Mouse (Mus musculus): ENCODE measurements around the gene Apom. TPM values are rescaled to one million over a fixed set of nuclear protein-coding genes. Genes with fewer than 3 reads are reported as not detected.

Apom gene
- polyA plus RNA-seq, 1 experiment from 2014 or later, result 34.0 TPM

GRCm38 (mm10) chr17:35097164-35097655 lies 34.6 kb downstream of the Apom start:
- Histone ChIP-seq H3K4me1 (ENCODE audit: control insufficient read depth, insufficient read depth, low read length) (no peaks in the 10 kb centered on the region), H3K27ac (ENCODE audit: low read length) (no peak overlapping the region), H3K4me2 (ENCODE audit: low read depth, low read length) (no peak overlapping the region), H3K9me3 (replicated peaks; ENCODE audit: control insufficient read depth, low read length) (no peaks in the 10 kb centered on the region), H3K9ac (ENCODE audit: low read length) (no peak overlapping the region), H3K36me3 (ENCODE audit: control insufficient read depth, insufficient read depth, low read length) (peaks cover 21% of the 10 kb centered on the region; the same call in 1 of the 2 replicates), H3K27me3 (ENCODE audit: control insufficient read depth, insufficient read depth, low read length) (no peaks in the 10 kb centered on the region), H3K4me3 (replicated peaks; ENCODE audit: low read length) (no peak overlapping the region)
- ATAC-seq (ENCODE audit: insufficient read depth, low FRiP score), result no peak
- 88% methylated on average over 12 of the region's 12 CpGs for WGBS

GRCm38 (mm10) chr17:35096597-35096996 lies 35.3 kb downstream of the Apom start:
- WGBS, result 87% methylated on average over 12 of the region's 12 CpGs
- Histone ChIP-seq H3K27ac (ENCODE audit: low read length) (no peak overlapping the region), H3K9me3 (replicated peaks; ENCODE audit: control insufficient read depth, low read length) (no peaks in the 10 kb centered on the region), H3K27me3 (ENCODE audit: control insufficient read depth, insufficient read depth, low read length) (no peaks in the 10 kb centered on the region), H3K4me1 (ENCODE audit: control insufficient read depth, insufficient read depth, low read length) (no peaks in the 10 kb centered on the region), H3K4me2 (ENCODE audit: low read depth, low read length) (no peak overlapping the region), H3K4me3 (replicated peaks; ENCODE audit: low read length) (no peak overlapping the region), H3K9ac (ENCODE audit: low read length) (no peak overlapping the region), H3K36me3 (ENCODE audit: control insufficient read depth, insufficient read depth, low read length) (peaks cover 20% of the 10 kb centered on the region; the same call in 1 of the 2 replicates)
- no peak for ATAC-seq (ENCODE audit: insufficient read depth, low FRiP score)

- Histone ChIP-seq H3K9ac (ENCODE audit: low read length) (no peak overlapping the region), H3K36me3 (ENCODE audit: control insufficient read depth, insufficient read depth, low read length) (peaks cover 23% of the 10 kb centered on the region; the same call in 1 of the 2 replicates), H3K27ac (ENCODE audit: low read length) (no peak overlapping the region), H3K4me2 (ENCODE audit: low read depth, low read length) (no peak overlapping the region), H3K4me3 (replicated peaks; ENCODE audit: low read length) (no peak overlapping the region), H3K9me3 (replicated peaks; ENCODE audit: control insufficient read depth, low read length) (no peaks in the 10 kb centered on the region), H3K4me1 (ENCODE audit: control insufficient read depth, insufficient read depth, low read length) (peaks cover 4% of the 10 kb centered on the region), H3K27me3 (ENCODE audit: control insufficient read depth, insufficient read depth, low read length) (no peaks in the 10 kb centered on the region)
- no peak for ATAC-seq (ENCODE audit: insufficient read depth, low FRiP score)
- 87% methylated on average over 15 of the region's 15 CpGs for WGBS
These were observed 37.1 kb downstream of the Apom start for GRCm38 (mm10) chr17:35094475-35095365.

GRCm38 (mm10) chr17:35092403-35093198 lies 39.2 kb downstream of the Apom start:
- Histone ChIP-seq H3K4me3 (replicated peaks; ENCODE audit: low read length) (no peak overlapping the region), H3K27ac (ENCODE audit: low read length) (no peak overlapping the region), H3K4me1 (ENCODE audit: control insufficient read depth, insufficient read depth, low read length) (peaks cover 4% of the 10 kb centered on the region), H3K27me3 (ENCODE audit: control insufficient read depth, insufficient read depth, low read length) (no peaks in the 10 kb centered on the region), H3K36me3 (ENCODE audit: control insufficient read depth, insufficient read depth, low read length) (peaks cover 19% of the 10 kb centered on the region; the same call in 1 of the 2 replicates), H3K9ac (ENCODE audit: low read length) (no peak overlapping the region), H3K9me3 (replicated peaks; ENCODE audit: control insufficient read depth, low read length) (no peaks in the 10 kb centered on the region), H3K4me2 (ENCODE audit: low read depth, low read length) (no peak overlapping the region)
- WGBS, result 90% methylated on average over 14 of the region's 14 CpGs
- ATAC-seq (ENCODE audit: insufficient read depth, low FRiP score), result no peak

GRCm38 (mm10) chr17:35090166-35090932 lies 41.5 kb downstream of the Apom start:
- H3K4me2 ChIP-seq (ENCODE audit: low read depth, low read length), result peak overlapping the region; percentile 75
- peak overlapping the region; percentile 93 for H3K9ac ChIP-seq (ENCODE audit: low read length)
- H3K36me3 ChIP-seq (ENCODE audit: control insufficient read depth, insufficient read depth, low read length), result peaks cover 12% of the 10 kb centered on the region; the same call in 1 of the 2 replicates
- no peak for ATAC-seq (ENCODE audit: insufficient read depth, low FRiP score)
- no peaks in the 10 kb centered on the region for H3K9me3 ChIP-seq (replicated peaks; ENCODE audit: control insufficient read depth, low read length)
- 59% methylated on average over 8 of the region's 8 CpGs for WGBS
- H3K4me3 ChIP-seq (replicated peaks; ENCODE audit: low read length), result peak overlapping the region; percentile 67
- H3K4me1 ChIP-seq (ENCODE audit: control insufficient read depth, insufficient read depth, low read length), result peaks cover 4% of the 10 kb centered on the region
- H3K27ac ChIP-seq (ENCODE audit: low read length), result peak overlapping the region; percentile 97; the same call in 1 of the 2 replicates
- H3K27me3 ChIP-seq (ENCODE audit: control insufficient read depth, insufficient read depth, low read length), result no peaks in the 10 kb centered on the region

- peak within 1 kb of the TSS; percentile 93 for H3K9ac ChIP-seq (ENCODE audit: low read length)
- H3K27ac ChIP-seq (ENCODE audit: low read length), result peak within 1 kb of the TSS; percentile 97
- ATAC-seq (ENCODE audit: insufficient read depth, low FRiP score), result peak; percentile 99
- H3K9me3 ChIP-seq (replicated peaks; ENCODE audit: control insufficient read depth, low read length), result no peaks in the 10 kb centered on the region
- peak within 1 kb of the TSS; percentile 75 for H3K4me2 ChIP-seq (ENCODE audit: low read depth, low read length)
- no peaks in the 10 kb centered on the region for H3K27me3 ChIP-seq (ENCODE audit: control insufficient read depth, insufficient read depth, low read length)
- WGBS, result 3% methylated on average over 62 of the region's 67 CpGs
- H3K4me1 ChIP-seq (ENCODE audit: control insufficient read depth, insufficient read depth, low read length), result peaks cover 4% of the 10 kb centered on the region
- H3K4me3 ChIP-seq (replicated peaks; ENCODE audit: low read length), result peak within 1 kb of the TSS; percentile 67
- H3K36me3 ChIP-seq (ENCODE audit: control insufficient read depth, insufficient read depth, low read length), result peaks cover 12% of the 10 kb centered on the region; the same call in 1 of the 2 replicates
These were observed 42.8 kb downstream of the Apom start, which contains the start of gene Abhd16a for GRCm38 (mm10) chr17:35088825-35089644. Gene Abhd16a (plus strand): TSS chr17:35089263.

- Histone ChIP-seq H3K27ac (ENCODE audit: low read length) (no peak overlapping the region), H3K9ac (ENCODE audit: low read length) (no peak overlapping the region), H3K4me1 (ENCODE audit: control insufficient read depth, insufficient read depth, low read length) (peaks cover 4% of the 10 kb centered on the region), H3K36me3 (ENCODE audit: control insufficient read depth, insufficient read depth, low read length) (peaks cover 12% of the 10 kb centered on the region; the same call in 1 of the 2 replicates), H3K27me3 (ENCODE audit: control insufficient read depth, insufficient read depth, low read length) (no peaks in the 10 kb centered on the region), H3K4me2 (ENCODE audit: low read depth, low read length) (no peak overlapping the region), H3K9me3 (replicated peaks; ENCODE audit: control insufficient read depth, low read length) (no peaks in the 10 kb centered on the region), H3K4me3 (replicated peaks; ENCODE audit: low read length) (no peak overlapping the region)
- ATAC-seq (ENCODE audit: insufficient read depth, low FRiP score), result no peak
- WGBS, result 59% methylated on average over 2 of the region's 2 CpGs
These were observed 43.7 kb downstream of the Apom start for GRCm38 (mm10) chr17:35088151-35088550.
